Mouse (Mus musculus) CD4-positive naive resting alpha-beta T cell, adult 57 days (primary cell): ENCODE data around the gene Sox18. TPM values are rescaled to one million over a fixed set of nuclear protein-coding genes. Genes with fewer than 3 reads are reported as not detected.

Source experiments
- total RNA-seq: library from RNA; stranded (reverse); gene quantifications from one replicate; pipeline ENCODE4 v1.2.4, GENCODE M21; 2023

Gene Sox18
- total RNA-seq, result 0.47 TPM

GRCm38 (mm10) chr2:181671326-181671725 is at the start of gene Sox18:
Gene Sox18, minus strand, starts transcription at chr2:181671640.

GRCm38 (mm10) chr2:181714903-181715326 is 43.5 kb upstream of the Sox18 start, which contains the start of gene Oprl1:
Gene Oprl1, plus strand, starts transcription at chr2:181715016.

GRCm38 (mm10) chr2:181698241-181698640 is 26.8 kb upstream of the Sox18 start, which contains the start of gene Lkaaear1:
Gene Lkaaear1, minus strand, starts transcription at chr2:181698442.

GRCm38 (mm10) chr2:181693339-181694280 is 22.2 kb upstream of the Sox18 start, which contains the start of gene Rgs19:
Gene Rgs19, minus strand, starts transcription at chr2:181693977.

GRCm38 (mm10) chr2:181679951-181680715 is 8.7 kb upstream of the Sox18 start, which contains the start of gene Tcea2:
Gene Tcea2, plus strand, starts transcription at chr2:181680310.

GRCm38 (mm10) chr2:181656734-181657133 is 14.7 kb downstream of the Sox18 start, which contains the start of gene Gm29797:
Gene Gm29797, plus strand, starts transcription at chr2:181657034.

Other genes starting within 250 kb of the Sox18 start
- 0.65 TPM for gene Zbtb46, start 212.2 kb downstream of the Sox18 start, total RNA-seq
- gene Abhd16b, start 178.4 kb downstream of the Sox18 start, total RNA-seq, result not detected
- gene Tpd52l2, start 174.5 kb downstream of the Sox18 start, total RNA-seq, result 86.2 TPM
- 121 TPM for gene Dnajc5, start 151.2 kb downstream of the Sox18 start, total RNA-seq
- 126 TPM for gene Uckl1, start 86.7 kb downstream of the Sox18 start, total RNA-seq
- 65.1 TPM for gene Prpf6, start 79.8 kb downstream of the Sox18 start, total RNA-seq
- 71.4 TPM for gene Zfp512b, start 78.8 kb downstream of the Sox18 start, total RNA-seq
- gene Samd10, start 72.4 kb downstream of the Sox18 start, total RNA-seq, result 10.2 TPM
- not detected for gene Gm29797, start 14.6 kb downstream of the Sox18 start, total RNA-seq
- 11.0 TPM for gene Tcea2, start 8.7 kb upstream of the Sox18 start, total RNA-seq
- gene Rgs19, start 22.3 kb upstream of the Sox18 start, total RNA-seq, result 121 TPM
- gene Lkaaear1, start 26.8 kb upstream of the Sox18 start, total RNA-seq, result not detected
- gene Oprl1, start 43.4 kb upstream of the Sox18 start, total RNA-seq, result 1.0 TPM
- gene Myt1, start 91.7 kb upstream of the Sox18 start, total RNA-seq, result not detected
- gene Pcmtd2, start 166.2 kb upstream of the Sox18 start, total RNA-seq, result 56.6 TPM
- gene Polr3k, start 192.7 kb upstream of the Sox18 start, total RNA-seq, result 16.3 TPM